Mouse (Mus musculus): Measurements from ENCODE around the gene Tnfrsf1a. TPM values are rescaled to one million over a fixed set of nuclear protein-coding genes. Genes with fewer than 3 reads are reported as not detected.
A peak's percentile ranks its signal among the peaks of the same experiment; 100 is the strongest.

Gene Tnfrsf1a
- polyA plus RNA-seq, 1 experiment from 2014 or later = 27.4 TPM

- no peaks in the 10 kb centered on the region for H3K36me3 ChIP-seq (ENCODE audit: control insufficient read depth, insufficient read depth, low read length)
- H3K27me3 ChIP-seq (ENCODE audit: control insufficient read depth, insufficient read depth, low read length) = no peaks in the 10 kb centered on the region
- 28% methylated on average over 5 of the region's 5 CpGs for WGBS
- H3K9ac ChIP-seq (ENCODE audit: low read length) = no peak overlapping the region
- no peak overlapping the region for H3K4me3 ChIP-seq (ENCODE audit: low read depth, low read length)
- H3K9me3 ChIP-seq (ENCODE audit: control insufficient read depth, low read length) = no peaks in the 10 kb centered on the region
- no peak overlapping the region for H3K4me2 ChIP-seq (ENCODE audit: low read depth)
- no peak for DNase-seq (ENCODE audit: low spot score)
- peaks cover 5% of the 10 kb centered on the region; the same call in 1 of the 2 replicates for H3K4me1 ChIP-seq (ENCODE audit: control insufficient read depth, insufficient read depth, low read length)
- ATAC-seq (ENCODE audit: insufficient read depth, low FRiP score, low TSS enrichment) = no peak
- H3K27ac ChIP-seq (ENCODE audit: low read depth, low read length) = no peak overlapping the region
Observed at GRCm38 (mm10) chr6:125309406-125309805, 39.8 kb upstream of the Tnfrsf1a start.

GRCm38 (mm10) chr6:125312171-125312570 lies 37.0 kb upstream of the Tnfrsf1a start:
- peaks cover 5% of the 10 kb centered on the region; the same call in 1 of the 2 replicates for H3K4me1 ChIP-seq (ENCODE audit: control insufficient read depth, insufficient read depth, low read length)
- H3K27me3 ChIP-seq (ENCODE audit: control insufficient read depth, insufficient read depth, low read length) = no peaks in the 10 kb centered on the region
- DNase-seq (ENCODE audit: low spot score) (no peak), ATAC-seq (ENCODE audit: insufficient read depth, low FRiP score, low TSS enrichment) (no peak)
- WGBS = 86% methylated on average over 9 of the region's 9 CpGs
- H3K4me3 ChIP-seq (ENCODE audit: low read depth, low read length) = no peak overlapping the region
- no peaks in the 10 kb centered on the region for H3K9me3 ChIP-seq (ENCODE audit: control insufficient read depth, low read length)
- no peak overlapping the region for H3K27ac ChIP-seq (ENCODE audit: low read depth, low read length)
- peak overlapping the region; percentile 21; the same call in 1 of the 2 replicates for H3K4me2 ChIP-seq (ENCODE audit: low read depth)
- H3K9ac ChIP-seq (ENCODE audit: low read length) = no peak overlapping the region
- H3K36me3 ChIP-seq (ENCODE audit: control insufficient read depth, insufficient read depth, low read length) = no peaks in the 10 kb centered on the region

- Histone ChIP-seq H3K27ac (ENCODE audit: low read depth, low read length) (no peak overlapping the region), H3K4me2 (ENCODE audit: low read depth) (peak overlapping the region; percentile 69), H3K4me3 (ENCODE audit: low read depth, low read length) (peak overlapping the region; percentile 38), H3K9ac (ENCODE audit: low read length) (peak overlapping the region; percentile 82; the same call in 1 of the 2 replicates), H3K27me3 (ENCODE audit: control insufficient read depth, insufficient read depth, low read length) (no peaks in the 10 kb centered on the region), H3K36me3 (ENCODE audit: control insufficient read depth, insufficient read depth, low read length) (no peaks in the 10 kb centered on the region), H3K4me1 (ENCODE audit: control insufficient read depth, insufficient read depth, low read length) (peaks cover 5% of the 10 kb centered on the region; the same call in 1 of the 2 replicates), H3K9me3 (ENCODE audit: control insufficient read depth, low read length) (no peaks in the 10 kb centered on the region)
- DNase-seq (ENCODE audit: low spot score) (peak; percentile 19), ATAC-seq (ENCODE audit: insufficient read depth, low FRiP score, low TSS enrichment) (no peak)
- 73% methylated on average over 22 of the region's 22 CpGs for WGBS
Observed at GRCm38 (mm10) chr6:125312581-125313355, 36.4 kb upstream of the Tnfrsf1a start.

DNA sequence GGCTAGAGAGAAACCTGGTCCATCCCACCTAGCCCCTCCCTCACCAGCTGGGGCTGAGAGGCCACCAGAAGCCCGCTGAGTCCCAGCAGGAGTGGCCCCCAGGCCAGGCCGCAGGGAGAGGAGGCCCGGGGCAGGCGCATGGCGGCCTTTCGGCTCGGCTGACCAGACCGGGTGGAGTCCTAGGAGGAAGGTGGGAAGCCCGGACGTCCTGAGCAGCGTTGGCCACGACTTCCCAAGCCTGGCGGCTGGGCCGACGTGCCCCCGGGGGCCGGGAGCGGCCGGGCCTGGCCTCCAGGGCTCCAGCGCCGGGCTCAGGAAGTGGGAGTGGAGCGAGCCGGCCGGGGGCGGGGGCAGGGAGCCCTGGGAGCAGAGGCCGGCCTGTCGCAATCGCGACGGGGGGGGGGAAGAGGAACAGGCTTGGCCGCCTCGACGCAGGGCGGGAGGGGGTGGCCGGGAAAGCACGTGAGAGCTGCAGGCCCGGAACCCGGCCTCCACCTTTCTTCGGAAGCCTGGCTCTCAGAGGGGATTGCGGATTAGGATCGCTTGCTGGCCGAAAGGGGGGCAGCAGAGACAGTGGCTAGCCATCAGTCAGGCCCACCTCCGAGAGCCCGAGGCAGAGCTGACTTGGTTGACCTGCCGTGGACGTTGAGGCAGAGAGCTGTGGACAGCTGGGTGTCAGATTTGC lies 35.5 kb upstream of the Tnfrsf1a start, which contains the start of gene Ltbr:
Gene Ltbr, minus strand, starts transcription at position 340 of the 685 bp plus-strand sequence.
- WGBS = 3% methylated on average over 43 of the region's 46 CpGs
- peak within 1 kb of the TSS; percentile 82 for H3K9ac ChIP-seq (ENCODE audit: low read length)
- DNase-seq (ENCODE audit: low spot score) (peak; percentile 72), ATAC-seq (ENCODE audit: insufficient read depth, low FRiP score, low TSS enrichment) (peak; percentile 52)
- H3K27ac ChIP-seq (ENCODE audit: low read depth, low read length) = peak within 1 kb of the TSS; percentile 14; the same call in 1 of the 2 replicates
- peak within 1 kb of the TSS; percentile 69 for H3K4me2 ChIP-seq (ENCODE audit: low read depth)
- H3K4me3 ChIP-seq (ENCODE audit: low read depth, low read length) = peak within 1 kb of the TSS; percentile 38
- no peaks in the 10 kb centered on the region for H3K27me3 ChIP-seq (ENCODE audit: control insufficient read depth, insufficient read depth, low read length)
- H3K4me1 ChIP-seq (ENCODE audit: control insufficient read depth, insufficient read depth, low read length) = peaks cover 5% of the 10 kb centered on the region; the same call in 1 of the 2 replicates
- no peaks in the 10 kb centered on the region for H3K36me3 ChIP-seq (ENCODE audit: control insufficient read depth, insufficient read depth, low read length)
- H3K9me3 ChIP-seq (ENCODE audit: control insufficient read depth, low read length) = no peaks in the 10 kb centered on the region

DNA sequence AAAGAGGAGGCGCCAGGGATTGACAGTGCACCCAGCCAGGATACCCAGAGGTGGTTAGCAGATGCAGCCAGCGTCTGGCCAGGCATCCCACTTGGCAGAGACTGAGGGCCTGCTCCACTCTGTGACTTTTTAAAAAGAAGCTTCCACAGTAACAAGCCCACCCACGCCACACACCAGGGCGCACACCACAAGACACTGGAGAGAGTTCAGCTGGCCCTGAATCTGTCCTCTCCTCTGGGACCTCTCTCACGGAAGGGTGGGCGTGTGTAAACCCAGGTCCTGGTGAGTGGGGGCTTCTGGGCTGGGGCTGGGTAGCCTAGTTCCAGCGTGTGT lies 35.0 kb upstream of the Tnfrsf1a start:
- ATAC-seq (ENCODE audit: insufficient read depth, low FRiP score, low TSS enrichment) (no peak; the same call in none of the 2 replicates), DNase-seq (ENCODE audit: low spot score) (no peak)
- WGBS = 62% methylated on average over 7 of the region's 7 CpGs
- peak overlapping the region; percentile 69 for H3K4me2 ChIP-seq (ENCODE audit: low read depth)
- H3K27me3 ChIP-seq (ENCODE audit: control insufficient read depth, insufficient read depth, low read length) = no peaks in the 10 kb centered on the region
- H3K4me3 ChIP-seq (ENCODE audit: low read depth, low read length) = no peak overlapping the region; the same call in 1 of the 2 replicates
- no peaks in the 10 kb centered on the region for H3K9me3 ChIP-seq (ENCODE audit: control insufficient read depth, low read length)
- peak overlapping the region; percentile 82 for H3K9ac ChIP-seq (ENCODE audit: low read length)
- no peak overlapping the region for H3K27ac ChIP-seq (ENCODE audit: low read depth, low read length)
- no peaks in the 10 kb centered on the region for H3K36me3 ChIP-seq (ENCODE audit: control insufficient read depth, insufficient read depth, low read length)
- H3K4me1 ChIP-seq (ENCODE audit: control insufficient read depth, insufficient read depth, low read length) = peaks cover 5% of the 10 kb centered on the region; the same call in 1 of the 2 replicates

DNA sequence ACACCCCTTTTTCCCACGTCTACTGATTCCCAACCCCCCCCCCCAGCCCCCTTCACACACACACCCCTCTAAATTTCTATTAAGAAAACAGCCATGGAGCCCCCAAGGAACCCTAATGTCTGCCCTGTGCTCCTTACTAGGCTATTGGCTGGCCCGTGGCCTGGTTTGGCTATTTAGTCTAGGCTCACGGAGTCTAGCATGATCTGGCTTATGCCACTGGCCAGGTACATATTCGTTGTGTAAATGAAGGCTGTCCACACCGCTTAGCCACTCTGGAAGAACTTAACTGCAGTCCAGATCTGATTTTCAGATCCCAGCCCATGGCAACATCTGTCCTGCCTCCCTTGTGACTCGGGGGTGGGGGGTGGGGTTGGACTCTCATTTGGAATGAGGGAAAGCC lies 34.4 kb upstream of the Tnfrsf1a start:
- 80% methylated on average over 6 of the region's 6 CpGs for WGBS
- Histone ChIP-seq H3K4me2 (ENCODE audit: low read depth) (no peak overlapping the region), H3K9me3 (ENCODE audit: control insufficient read depth, low read length) (no peaks in the 10 kb centered on the region), H3K4me3 (ENCODE audit: low read depth, low read length) (no peak overlapping the region), H3K4me1 (ENCODE audit: control insufficient read depth, insufficient read depth, low read length) (peaks cover 5% of the 10 kb centered on the region; the same call in 1 of the 2 replicates), H3K36me3 (ENCODE audit: control insufficient read depth, insufficient read depth, low read length) (no peaks in the 10 kb centered on the region), H3K9ac (ENCODE audit: low read length) (no peak overlapping the region), H3K27ac (ENCODE audit: low read depth, low read length) (no peak overlapping the region), H3K27me3 (ENCODE audit: control insufficient read depth, insufficient read depth, low read length) (peaks cover under 1% of the 10 kb centered on the region)
- ATAC-seq (ENCODE audit: insufficient read depth, low FRiP score, low TSS enrichment) = no peak
- no peak for DNase-seq (ENCODE audit: low spot score)

DNA sequence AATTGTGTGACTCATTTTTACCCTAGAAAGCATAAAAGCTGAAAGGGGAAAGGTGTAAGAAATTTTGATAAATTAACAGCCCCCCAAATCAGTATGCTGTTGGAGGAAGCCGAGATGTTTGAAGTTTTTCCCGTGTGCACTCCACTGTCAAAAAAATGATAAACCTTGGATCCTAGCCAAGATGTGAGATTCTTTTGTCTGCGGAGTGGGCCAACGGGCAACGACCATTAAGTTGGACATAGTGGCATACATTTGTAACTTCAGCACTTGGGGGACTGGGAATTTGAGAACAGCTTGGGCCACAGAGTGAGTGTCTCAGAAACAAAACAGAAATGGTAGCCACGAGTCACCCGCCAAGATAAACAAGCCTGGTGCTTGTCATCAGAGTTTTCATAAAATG lies 32.1 kb upstream of the Tnfrsf1a start:
- Histone ChIP-seq H3K36me3 (ENCODE audit: control insufficient read depth, insufficient read depth, low read length) (no peaks in the 10 kb centered on the region), H3K4me3 (ENCODE audit: low read depth, low read length) (no peak overlapping the region), H3K4me1 (ENCODE audit: control insufficient read depth, insufficient read depth, low read length) (peaks cover 5% of the 10 kb centered on the region; the same call in 1 of the 2 replicates), H3K27ac (ENCODE audit: low read depth, low read length) (no peak overlapping the region), H3K27me3 (ENCODE audit: control insufficient read depth, insufficient read depth, low read length) (peaks cover 23% of the 10 kb centered on the region), H3K9me3 (ENCODE audit: control insufficient read depth, low read length) (no peaks in the 10 kb centered on the region), H3K4me2 (ENCODE audit: low read depth) (no peak overlapping the region), H3K9ac (ENCODE audit: low read length) (no peak overlapping the region)
- ATAC-seq (ENCODE audit: insufficient read depth, low FRiP score, low TSS enrichment) (no peak), DNase-seq (ENCODE audit: low spot score) (no peak)
- WGBS = 81% methylated on average over 7 of the region's 7 CpGs

DNA sequence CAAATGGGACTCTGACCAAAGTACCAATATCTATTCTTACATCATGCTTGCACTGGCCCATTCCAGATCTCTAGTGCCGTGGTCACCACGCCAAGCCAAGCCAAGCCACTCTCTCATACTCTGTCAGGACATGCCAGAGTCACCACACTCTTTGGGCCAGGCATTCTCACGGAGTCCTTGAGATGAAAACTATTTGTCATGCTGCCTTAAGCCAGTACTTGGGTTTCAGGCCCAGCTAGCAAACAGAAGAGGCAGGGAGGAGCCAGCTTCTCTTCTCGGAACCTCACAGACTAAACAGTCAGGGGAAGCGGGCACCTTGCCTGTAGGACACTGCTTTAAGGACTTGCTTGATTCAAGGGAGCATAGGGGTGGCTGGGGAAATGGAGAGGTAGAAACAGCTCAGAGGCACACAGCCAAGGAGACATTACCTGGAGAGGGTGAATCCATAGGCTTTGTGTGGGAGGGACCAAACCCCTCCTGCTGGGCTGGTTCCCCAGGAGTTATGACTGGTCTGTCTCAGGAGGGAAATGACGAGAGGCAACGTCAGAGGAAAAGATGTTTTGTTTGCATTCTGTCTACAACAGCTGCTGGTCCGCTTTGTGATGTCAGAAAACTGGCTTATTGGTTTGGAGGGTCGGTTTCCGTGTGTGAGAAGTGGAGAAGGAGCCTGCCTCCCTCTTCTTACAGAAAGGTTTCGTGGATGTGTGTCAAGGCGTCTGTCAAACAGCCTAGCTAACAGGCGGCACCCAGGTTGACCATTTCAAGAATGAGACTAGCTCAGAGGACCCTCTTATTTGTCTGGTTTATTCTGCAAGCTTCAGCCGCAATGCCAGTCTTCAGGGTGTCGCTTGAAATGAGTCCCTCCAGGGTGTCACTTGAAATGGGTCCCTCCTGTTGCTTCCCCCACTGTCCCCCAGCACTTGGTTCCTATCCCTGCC lies 29.9 kb upstream of the Tnfrsf1a start:
- Histone ChIP-seq H3K27me3 (ENCODE audit: control insufficient read depth, insufficient read depth, low read length) (peaks cover 33% of the 10 kb centered on the region), H3K4me3 (ENCODE audit: low read depth, low read length) (no peak overlapping the region), H3K4me1 (ENCODE audit: control insufficient read depth, insufficient read depth, low read length) (no peaks in the 10 kb centered on the region), H3K9me3 (ENCODE audit: control insufficient read depth, low read length) (no peaks in the 10 kb centered on the region), H3K4me2 (ENCODE audit: low read depth) (no peak overlapping the region), H3K9ac (ENCODE audit: low read length) (no peak overlapping the region), H3K27ac (ENCODE audit: low read depth, low read length) (no peak overlapping the region), H3K36me3 (ENCODE audit: control insufficient read depth, insufficient read depth, low read length) (no peaks in the 10 kb centered on the region)
- WGBS = 75% methylated on average over 15 of the region's 15 CpGs
- ATAC-seq (ENCODE audit: insufficient read depth, low FRiP score, low TSS enrichment) (no peak), DNase-seq (ENCODE audit: low spot score) (no peak)

Measured in neural tube, embryonic 11.5 days (tissue).